Mouse (Mus musculus) kidney, postnatal 14 days (tissue): ENCODE results near the gene Gm20661.

Source experiments
- DNase-seq: peaks from one replicate; pipeline ENCODE4 v3.0.0; 2022; ENCODE audit warnings: mixed read lengths

Gene Gm20661

GRCm38 (mm10) chr9:107982681-107983346 is at the start of gene Gm20661:
Gene Gm20661 (plus strand): TSS chr9:107983058.
- peak; percentile 90 for DNase-seq

GRCm38 (mm10) chr9:107934146-107934545 is 48.7 kb upstream of the Gm20661 start:
- no peak for DNase-seq

GRCm38 (mm10) chr9:107935374-107935773 is 47.5 kb upstream of the Gm20661 start, which contains the start of gene Camkv:
Gene Camkv (plus strand): TSS chr9:107935674.
- no peak for DNase-seq

- peak; percentile 10 for DNase-seq
Measured at GRCm38 (mm10) chr9:107935790-107936214, 47.1 kb upstream of the Gm20661 start.

GRCm38 (mm10) chr9:107936215-107936822 is 46.5 kb upstream of the Gm20661 start:
- DNase-seq = no peak

GRCm38 (mm10) chr9:107936831-107937230 is 46.0 kb upstream of the Gm20661 start:
- no peak for DNase-seq

- no peak for DNase-seq
Measured at GRCm38 (mm10) chr9:107947241-107948194, 35.3 kb upstream of the Gm20661 start.

- no peak for DNase-seq
Measured at GRCm38 (mm10) chr9:107949184-107949921, 33.5 kb upstream of the Gm20661 start.

- no peak for DNase-seq
Measured at GRCm38 (mm10) chr9:107949922-107950235, 33.0 kb upstream of the Gm20661 start, which contains the start of gene Traip. Gene Traip (plus strand): TSS chr9:107950136.

GRCm38 (mm10) chr9:107950460-107951355 is 32.1 kb upstream of the Gm20661 start:
- peak; percentile 94 for DNase-seq

- DNase-seq = no peak
Measured at GRCm38 (mm10) chr9:107955613-107956289, 27.1 kb upstream of the Gm20661 start.

- no peak for DNase-seq
Measured at GRCm38 (mm10) chr9:107957141-107957540, 25.7 kb upstream of the Gm20661 start.

- no peak for DNase-seq
Measured at GRCm38 (mm10) chr9:107959896-107960295, 23.0 kb upstream of the Gm20661 start.

GRCm38 (mm10) chr9:107960928-107961327 is 21.9 kb upstream of the Gm20661 start:
- DNase-seq = no peak

- DNase-seq = no peak
Measured at GRCm38 (mm10) chr9:107961351-107961762, 21.5 kb upstream of the Gm20661 start.

- DNase-seq = peak; percentile 35
Measured at GRCm38 (mm10) chr9:107961881-107962280, 21.0 kb upstream of the Gm20661 start.

GRCm38 (mm10) chr9:107962916-107963315 is 19.9 kb upstream of the Gm20661 start:
- no peak for DNase-seq

- peak; percentile 91 for DNase-seq
Measured at GRCm38 (mm10) chr9:107963700-107964099, 19.2 kb upstream of the Gm20661 start.

GRCm38 (mm10) chr9:107964681-107965080 is 18.2 kb upstream of the Gm20661 start:
- DNase-seq = no peak

- no peak for DNase-seq
Measured at GRCm38 (mm10) chr9:107966676-107967075, 16.2 kb upstream of the Gm20661 start.

GRCm38 (mm10) chr9:107967437-107967836 is 15.4 kb upstream of the Gm20661 start:
- DNase-seq = peak; percentile 23
